Mouse (Mus musculus): ENCODE data around the gene Icam1. TPM values are rescaled to one million over a fixed set of nuclear protein-coding genes. Genes with fewer than 3 reads are reported as not detected.

The Icam1 gene
- total and polyA plus RNA-seq, 3 experiments: 70.6 to 202 (median 102) TPM

- dilution Hi-C loops (cut with MboI; ENCODE audit: extremely low pct_ligation_motif_present, extremely low pct_unique_long_range_greater_than_20kb, low sequenced_read_pairs): no loop called here
- in situ Hi-C loops (cut with MboI; ENCODE audit: low pct_ligation_motif_present, low pct_unique_long_range_greater_than_20kb, low sequenced_read_pairs): loop anchor here (5.0 kb wide), 1 partner anchor 45 kb away; the partner anchor contains the start of gene Icam4
- peak; percentile 29 for DNase-seq (ENCODE audit: extremely low read depth)
- peak overlapping the region; percentile 85 for H3K4me2 ChIP-seq (ENCODE audit: insufficient read depth, low read depth, poor library complexity, severe bottlenecking)
- TF ChIP-seq SIN3A (IDR thresholded peaks at IDR 0.05; ENCODE audit: low read length): peak; percentile 9; the same call in 1 of the 2 replicates
- peak; percentile 17; the same call in 1 of the 2 replicates for TF ChIP-seq MYC (IDR thresholded peaks at IDR 0.05; ENCODE audit: low read depth, low read length)
- TF ChIP-seq CHD2 (IDR thresholded peaks at IDR 0.05; ENCODE audit: low read length): no peak
- no peaks in the 10 kb centered on the region for H3K9me3 ChIP-seq (replicated peaks; ENCODE audit: low read length)
- peaks cover 53 to 74% of the 10 kb centered on the region in 2 experiments for H3K36me3 ChIP-seq (replicated peaks in 1 of 2; ENCODE audit: control insufficient read depth in 1 of 2, insufficient read depth in 1 of 2, low read length in 1 of 2)
- peak overlapping the region; percentile 90 to 98 (median 96) for H3K4me3 ChIP-seq (replicated peaks in 1 of 3; ENCODE audit: low read depth in 2 of 3, low read length in 2 of 3, poor library complexity in 1 of 3)
- H3K9ac ChIP-seq (ENCODE audit: insufficient read depth, low read depth): peak overlapping the region; percentile 88
- peaks cover 8 to 29% of the 10 kb centered on the region in 2 experiments for H3K4me1 ChIP-seq (ENCODE audit: control insufficient read depth in 1 of 2, insufficient read depth in 2 of 2)
- peaks cover 35% of the 10 kb centered on the region for H3K79me2 ChIP-seq (replicated peaks; ENCODE audit: control insufficient read depth, extremely low read depth, insufficient read depth, poor library complexity, severe bottlenecking)
- no peaks in the 10 kb centered on the region for H3K27me3 ChIP-seq (replicated peaks)
- peak overlapping the region; percentile 26; the same call in 1 of the 2 replicates for H3K27ac ChIP-seq (ENCODE audit: insufficient read depth, low read depth)
Measured at GRCm38 (mm10) chr9:21072641-21073040, 56.9 kb downstream of the Icam1 start.

GRCm38 (mm10) chr9:21073044-21073840 is 57.5 kb downstream of the Icam1 start, which contains the start of the genes Gm49373 and Fdx1l:
Gm49373 (minus strand) TSS chr9:21073096.
Fdx1l (minus strand) TSS chr9:21073614.
- Histone ChIP-seq H3K4me1 (ENCODE audit: control insufficient read depth in 1 of 2, insufficient read depth in 2 of 2) (peaks cover 8 to 29% of the 10 kb centered on the region in 2 experiments), H3K27ac (ENCODE audit: insufficient read depth, low read depth) (peak within 1 kb of the TSS; percentile 68), H3K36me3 (replicated peaks in 1 of 2; ENCODE audit: control insufficient read depth in 1 of 2, insufficient read depth in 1 of 2, low read length in 1 of 2) (peaks cover 53 to 74% of the 10 kb centered on the region in 2 experiments), H3K9me3 (replicated peaks; ENCODE audit: low read length) (no peaks in the 10 kb centered on the region), H3K4me2 (ENCODE audit: insufficient read depth, low read depth, poor library complexity, severe bottlenecking) (peak within 1 kb of the TSS; percentile 92), H3K79me2 (replicated peaks; ENCODE audit: control insufficient read depth, extremely low read depth, insufficient read depth, poor library complexity, severe bottlenecking) (peaks cover 35% of the 10 kb centered on the region), H3K4me3 (replicated peaks in 1 of 3; ENCODE audit: low read depth in 2 of 3, low read length in 2 of 3, poor library complexity in 1 of 3) (peak within 1 kb of the TSS; percentile 90 to 98 (median 96)), H3K27me3 (replicated peaks) (no peaks in the 10 kb centered on the region), H3K9ac (ENCODE audit: insufficient read depth, low read depth) (peak within 1 kb of the TSS; percentile 88)
- in situ Hi-C loops (cut with MboI; ENCODE audit: low pct_ligation_motif_present, low pct_unique_long_range_greater_than_20kb, low sequenced_read_pairs): loop anchor here (5.0 kb wide), 1 partner anchor 46 kb away; the partner anchor contains the start of gene Icam4
- peak; percentile 93 for DNase-seq (ENCODE audit: extremely low read depth)
- dilution Hi-C loops (cut with MboI; ENCODE audit: extremely low pct_ligation_motif_present, extremely low pct_unique_long_range_greater_than_20kb, low sequenced_read_pairs): no loop called here
- peak; percentile 84 for TF ChIP-seq NELFE (IDR thresholded peaks at IDR 0.05; ENCODE audit: low read depth, low read length)
- TF ChIP-seq USF1 (IDR thresholded peaks at IDR 0.05; ENCODE audit: low read depth, low read length): peak; percentile 98
- no peak for TF ChIP-seq ZKSCAN1 (IDR thresholded peaks at IDR 0.05; ENCODE audit: borderline replicate concordance, low read depth, low read length)
- peak; percentile 72 for TF ChIP-seq NRF1 (IDR thresholded peaks at IDR 0.05; ENCODE audit: low read depth, low read length)
- TF ChIP-seq E2F4 (IDR thresholded peaks at IDR 0.05; ENCODE audit: insufficient replicate concordance, low read depth, low read length): no peak
- TF ChIP-seq TBP (conservative IDR thresholded peaks at IDR 0.05; ENCODE audit: low read depth, low read length): 0 out of 2 replicates have a peak, but pooled peaks have one; percentile 36
- no peak for TF ChIP-seq ZNF384 (IDR thresholded peaks at IDR 0.05; ENCODE audit: low read depth, low read length)
- TF ChIP-seq UBTF (IDR thresholded peaks at IDR 0.05; ENCODE audit: low read depth, low read length): peak; percentile 64
- no peak for TF ChIP-seq JUN (IDR thresholded peaks at IDR 0.05; ENCODE audit: insufficient read depth, low read depth, low read length)
- peak; percentile 26 for TF ChIP-seq SMC3 (IDR thresholded peaks at IDR 0.05; ENCODE audit: low read depth, low read length)
- TF ChIP-seq MYC (IDR thresholded peaks at IDR 0.05; ENCODE audit: low read depth, low read length): peak; percentile 95
- TF ChIP-seq KAT2A (IDR thresholded peaks at IDR 0.05; ENCODE audit: insufficient replicate concordance, low read length): peak; percentile 88; the same call in 1 of the 2 replicates
- peak; percentile 99 for TF ChIP-seq MAX (IDR thresholded peaks at IDR 0.05; ENCODE audit: low read length)
- 0 out of 2 replicates have a peak, but pooled peaks have one; percentile 21 for TF ChIP-seq JUND (conservative IDR thresholded peaks at IDR 0.05; ENCODE audit: low read depth, low read length)
- TF ChIP-seq POLR2AphosphoS2 (IDR thresholded peaks at IDR 0.05; ENCODE audit: low read depth, low read length): peak; percentile 100
- TF ChIP-seq RAD21 (IDR thresholded peaks at IDR 0.05; ENCODE audit: low read depth, low read length): no peak
- peak; percentile 95 for TF ChIP-seq ELF1 (IDR thresholded peaks at IDR 0.05; ENCODE audit: low read depth, low read length)
- peak; percentile 87 for TF ChIP-seq CHD2 (IDR thresholded peaks at IDR 0.05; ENCODE audit: low read length)
- peak; percentile 93 for TF ChIP-seq USF2 (conservative IDR thresholded peaks at IDR 0.05; ENCODE audit: low read depth, low read length)
- peak; percentile 79 for TF ChIP-seq MEF2A (IDR thresholded peaks at IDR 0.05; ENCODE audit: borderline replicate concordance, low read depth, low read length)
- TF ChIP-seq CHD1 (IDR thresholded peaks at IDR 0.05; ENCODE audit: low read depth, low read length): peak; percentile 79; the same call in 1 of the 2 replicates
- peak; percentile 99 for TF ChIP-seq MXI1 (IDR thresholded peaks at IDR 0.05; ENCODE audit: low read depth, low read length)
- peak; percentile 59; the same call in 1 of the 2 replicates for TF ChIP-seq ETS1 (conservative IDR thresholded peaks at IDR 0.05; ENCODE audit: low read depth, low read length)
- TF ChIP-seq RCOR1 (conservative IDR thresholded peaks at IDR 0.05; ENCODE audit: low read depth, low read length): no peak
- peak; percentile 81 for TF ChIP-seq POLR2A (IDR thresholded peaks at IDR 0.05; ENCODE audit: low read depth, low read length)
- TF ChIP-seq MAZ (IDR thresholded peaks at IDR 0.05; ENCODE audit: low read depth, low read length): 0 out of 2 replicates have a peak, but pooled peaks have one; percentile 16
- peak; percentile 85 for TF ChIP-seq ZMIZ1 (IDR thresholded peaks at IDR 0.05; ENCODE audit: low read depth, low read length)
- no peak for TF ChIP-seq ZC3H11A (IDR thresholded peaks at IDR 0.05; ENCODE audit: low read depth, low read length)
- TF ChIP-seq CTCF (conservative IDR thresholded peaks at IDR 0.05 in 1 of 2, IDR thresholded peaks at IDR 0.05 in 1 of 2; ENCODE audit: low read depth in 2 of 2, low read length in 2 of 2): no peak

Measured in CH12.LX (cell line).